Mouse (Mus musculus) heart, embryonic 14.5 days (tissue): ENCODE measurements around the gene Plk2. TPM values are rescaled to one million over a fixed set of nuclear protein-coding genes. Genes with fewer than 3 reads are reported as not detected.
A peak's percentile ranks its signal among the peaks of the same experiment; 100 is the strongest.
"Not testable (repeated sequence)": the region's sequence is repeated elsewhere in the genome, so short reads cannot be mapped to it uniquely, and the experiment has no call there.

Source experiments
- ATAC-seq: fragments of 200-750 bp; cut with Nextera tagmentation; 2 replicates; pipeline ENCODE4 v1.8.0; 2017; ENCODE audit warnings: low read depth, moderate TSS enrichment; ENCODE audit not compliant: insufficient number of reproducible peaks, insufficient read depth, low FRiP score
- H3K27ac ChIP-seq, 2 experiments: fragments of 200-500 bp in 1 of 2; fragments of 300-500 bp in 1 of 2; sonication (generic) in 1 of 2; replicated peaks in 1 of 2; 2 replicates each; pipeline ENCODE4 v1.5.1; 2012 to 2014; ENCODE audit warnings: low read depth in 2 of 2, low read length in 2 of 2, control low read depth in 1 of 2, mild to moderate bottlenecking in 1 of 2, mixed read lengths in 1 of 2; ENCODE audit not compliant: control insufficient read depth in 1 of 2, insufficient read depth in 1 of 2
- H3K27me3 ChIP-seq: fragments of 300-500 bp; sonication (generic); 2 replicates; pipeline ENCODE4 v1.6.1; 2014; ENCODE audit warnings: mild to moderate bottlenecking, low read length, control low read depth; ENCODE audit not compliant: control insufficient read depth, insufficient read depth
- H3K36me3 ChIP-seq: fragments of 300-500 bp; sonication (generic); 2 replicates; pipeline ENCODE4 v1.6.1; 2014; ENCODE audit warnings: mild to moderate bottlenecking, control low read depth, low read length, mixed read lengths; ENCODE audit not compliant: control insufficient read depth, insufficient read depth
- H3K4me1 ChIP-seq, 2 experiments: fragments of 200-500 bp in 1 of 2; fragments of 300-500 bp in 1 of 2; sonication (generic) in 1 of 2; 2 replicates each; pipeline ENCODE4 v1.6.1; 2012 to 2014; ENCODE audit warnings: low read length in 2 of 2, control low read depth in 1 of 2, mixed read lengths in 1 of 2; ENCODE audit not compliant: control insufficient read depth in 2 of 2, insufficient read depth in 2 of 2
- H3K4me2 ChIP-seq: fragments of 300-500 bp; sonication (generic); 2 replicates; pipeline ENCODE4 v1.6.1; 2014; ENCODE audit warnings: mild to moderate bottlenecking, low read length
- H3K4me3 ChIP-seq, 2 experiments: fragments of 200-500 bp in 1 of 2; fragments of 300-500 bp in 1 of 2; sonication (generic) in 1 of 2; 2 replicates each; pipeline ENCODE4 v1.5.1; 2012 to 2014; ENCODE audit warnings: low read length in 2 of 2, mild to moderate bottlenecking in 2 of 2, control low read depth in 1 of 2, low read depth in 1 of 2, moderate library complexity in 1 of 2; ENCODE audit not compliant: control insufficient read depth in 1 of 2, insufficient read depth in 1 of 2
- H3K9ac ChIP-seq: fragments of 300-500 bp; sonication (generic); 2 replicates; pipeline ENCODE4 v1.6.1; 2014; ENCODE audit warnings: mild to moderate bottlenecking, low read length
- H3K9me3 ChIP-seq: fragments of 300-500 bp; sonication (generic); 2 replicates; pipeline ENCODE4 v1.6.1; 2016; ENCODE audit warnings: low read length, control low read depth; ENCODE audit not compliant: control insufficient read depth
- WGBS: fragments of 180-500 bp; shearing (Covaris S2); extraction: QIAGEN DNeasy Blood & Tissue Kit; methylation state at CpG from one replicate; pipeline ENCODE4 v1.1.7; 2014; 5-methylcytosine and 5-hydroxymethylcytosine counted together
- polyA plus RNA-seq: library from polyadenylated mRNA; unstranded; fragments of >200 nt; fragmentation: Nextera tagmentation; extraction: Ambion mirVana; gene quantifications from 2 replicates; pipeline ENCODE4 v1.2.1, GENCODE M21; 2014

The Plk2 gene
- polyA plus RNA-seq, 1 experiment from 2014 or later = 116 TPM

- H3K27ac ChIP-seq, H3K27me3 ChIP-seq, H3K9ac ChIP-seq, H3K4me3 ChIP-seq, H3K4me2 ChIP-seq, H3K4me1 ChIP-seq, ATAC-seq, H3K36me3 ChIP-seq, H3K9me3 ChIP-seq: not testable (repeated sequence)
- 51% methylated on average over 6 of the region's 6 CpGs for WGBS
These were observed 26.2 kb upstream of the Plk2 start for GRCm38 (mm10) chr13:110368556-110369040.

DNA sequence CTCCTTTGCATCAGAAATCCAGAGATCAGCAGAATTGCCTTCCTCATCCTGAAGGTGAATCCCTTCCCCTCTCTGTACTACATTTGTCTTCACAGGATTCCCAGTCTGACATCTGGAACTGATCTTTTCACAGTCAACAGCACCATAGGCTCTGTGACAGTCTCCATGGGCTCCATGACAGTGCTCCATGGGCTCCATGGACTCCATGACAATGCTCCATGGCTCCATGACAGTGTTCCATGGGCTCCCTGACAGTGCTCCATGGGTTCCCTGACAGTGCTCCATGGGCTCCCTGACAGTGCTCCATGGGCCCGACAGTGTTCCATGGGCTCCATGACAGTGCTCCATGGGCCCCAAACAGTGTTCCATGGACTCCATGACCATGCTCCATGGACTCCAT, 25.2 kb upstream of the Plk2 start:
- no peak overlapping the region for H3K4me3 ChIP-seq
- H3K9ac ChIP-seq = no peak overlapping the region
- WGBS = 94% methylated on average over 1 of the region's 1 CpGs
- H3K4me1 ChIP-seq = peaks cover 0 to 3% of the 10 kb centered on the region in 2 experiments; a peak in 1 of 4 replicates
- H3K36me3 ChIP-seq = no peaks in the 10 kb centered on the region
- H3K4me2 ChIP-seq = no peak overlapping the region
- H3K27me3 ChIP-seq = no peaks in the 10 kb centered on the region
- H3K9me3 ChIP-seq = no peaks in the 10 kb centered on the region
- H3K27ac ChIP-seq = no peak overlapping the region
- ATAC-seq = no peak

GRCm38 (mm10) chr13:110382447-110382901, 12.4 kb upstream of the Plk2 start:
- 18% methylated on average over 5 of the region's 5 CpGs for WGBS
- H3K9me3 ChIP-seq = no peaks in the 10 kb centered on the region
- H3K4me2 ChIP-seq = no peak overlapping the region

GRCm38 (mm10) chr13:110384514-110384913, 10.3 kb upstream of the Plk2 start:
- H3K4me2 ChIP-seq = no peak overlapping the region
- H3K4me3 ChIP-seq = no peak overlapping the region
- no peaks in the 10 kb centered on the region for H3K27me3 ChIP-seq
- 70% methylated on average over 6 of the region's 6 CpGs for WGBS
- ATAC-seq = no peak
- peaks cover 7% of the 10 kb centered on the region for H3K9me3 ChIP-seq
- H3K27ac ChIP-seq = no peak overlapping the region
- H3K36me3 ChIP-seq = no peaks in the 10 kb centered on the region
- no peak overlapping the region for H3K9ac ChIP-seq
- H3K4me1 ChIP-seq = no peaks in the 10 kb centered on the region

More at GRCm38 (mm10) chr13:110382447-110382901, 12.4 kb upstream of the Plk2 start:
- Histone ChIP-seq H3K4me3 (no peak overlapping the region), H3K4me1 (peaks cover 0 to 8% of the 10 kb centered on the region in 2 experiments; a peak in 2 of 4 replicates), H3K27ac (no peak overlapping the region), H3K36me3 (no peaks in the 10 kb centered on the region), H3K9ac (no peak overlapping the region), H3K27me3 (no peaks in the 10 kb centered on the region)
- no peak for ATAC-seq

DNA sequence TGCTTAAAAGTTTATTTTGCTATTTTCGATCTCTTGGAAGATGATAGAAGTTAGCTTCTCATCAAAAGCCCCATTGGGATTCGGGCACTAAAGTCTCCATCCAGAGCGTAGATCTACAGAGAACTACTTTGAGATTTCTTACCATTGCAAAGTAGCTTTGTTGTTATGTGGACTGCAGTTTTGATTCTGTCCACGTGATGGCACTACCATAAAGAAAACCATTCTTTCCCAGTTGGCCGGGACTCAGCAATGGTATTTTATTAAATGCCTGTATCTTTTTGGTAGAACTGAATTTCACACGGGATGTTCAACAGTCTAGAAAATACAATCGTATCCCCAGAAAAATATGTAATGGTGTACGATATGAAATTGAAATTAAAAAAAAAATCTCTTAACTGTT, 2.6 kb upstream of the Plk2 start:
- Histone ChIP-seq H3K9me3 (peaks cover 11% of the 10 kb centered on the region), H3K36me3 (peaks cover 13% of the 10 kb centered on the region), H3K4me3 (no peak overlapping the region), H3K4me1 (peaks cover 2 to 11% of the 10 kb centered on the region in 2 experiments; a peak in 3 of 4 replicates), H3K9ac (no peak overlapping the region), H3K27me3 (no peaks in the 10 kb centered on the region), H3K27ac (no peak overlapping the region), H3K4me2 (no peak overlapping the region)
- WGBS = 14% methylated on average over 8 of the region's 8 CpGs
- ATAC-seq = no peak

DNA sequence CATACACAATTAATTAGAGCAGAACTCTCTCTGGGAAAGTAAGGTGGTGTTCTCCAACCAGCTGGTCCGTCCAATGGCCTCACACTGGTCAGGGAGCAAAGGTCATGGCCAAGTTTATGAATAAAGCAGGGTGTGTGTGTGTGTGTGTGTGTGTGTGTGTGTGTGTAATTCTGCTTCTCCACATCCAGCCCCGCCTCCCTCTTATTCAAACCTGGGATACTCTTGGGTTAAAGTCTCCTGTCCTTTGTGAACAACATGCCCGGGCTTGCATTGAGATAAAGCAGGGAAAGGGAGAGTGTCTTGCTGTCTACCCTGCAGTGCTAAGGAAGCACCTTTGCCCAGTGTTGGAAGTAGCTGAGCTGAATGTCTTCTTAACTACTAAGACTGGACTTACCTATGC, 2.2 kb upstream of the Plk2 start:
- H3K36me3 ChIP-seq = peaks cover 17% of the 10 kb centered on the region
- H3K27ac ChIP-seq = no peak overlapping the region
- H3K9me3 ChIP-seq = peaks cover 11% of the 10 kb centered on the region
- no peak overlapping the region for H3K9ac ChIP-seq
- ATAC-seq = no peak
- peaks cover 4 to 15% of the 10 kb centered on the region in 2 experiments for H3K4me1 ChIP-seq
- H3K27me3 ChIP-seq = no peaks in the 10 kb centered on the region
- H3K4me2 ChIP-seq = no peak overlapping the region
- 46% methylated on average over 3 of the region's 3 CpGs for WGBS
- no peak overlapping the region for H3K4me3 ChIP-seq

- Histone ChIP-seq H3K27ac (peak overlapping the region; percentile 81 to 84), H3K27me3 (no peaks in the 10 kb centered on the region), H3K36me3 (peaks cover 43% of the 10 kb centered on the region), H3K4me1 (peaks cover 17 to 33% of the 10 kb centered on the region in 2 experiments), H3K4me3 (peak overlapping the region; percentile 73 to 86), H3K9me3 (no peaks in the 10 kb centered on the region), H3K9ac (peak overlapping the region; percentile 97), H3K4me2 (peak overlapping the region; percentile 72)
- under 1% methylated on average over 34 of the region's 41 CpGs for WGBS
- ATAC-seq = peak; percentile 13; the same call in 1 of the 2 replicates
These were observed 441 bp downstream of the Plk2 start for GRCm38 (mm10) chr13:110395179-110395794.
